Mouse (Mus musculus) embryo, embryonic 11 days (tissue): Measurements from ENCODE around the gene Blvra.
"Not testable (repeated sequence)": the region's sequence is repeated elsewhere in the genome, so short reads cannot be mapped to it uniquely, and the experiment has no call there.

ENCODE experiments used
- DNase-seq: peaks from one replicate; pipeline ENCODE4 v3.0.0-alpha.2; 2015

Gene Blvra

DNA sequence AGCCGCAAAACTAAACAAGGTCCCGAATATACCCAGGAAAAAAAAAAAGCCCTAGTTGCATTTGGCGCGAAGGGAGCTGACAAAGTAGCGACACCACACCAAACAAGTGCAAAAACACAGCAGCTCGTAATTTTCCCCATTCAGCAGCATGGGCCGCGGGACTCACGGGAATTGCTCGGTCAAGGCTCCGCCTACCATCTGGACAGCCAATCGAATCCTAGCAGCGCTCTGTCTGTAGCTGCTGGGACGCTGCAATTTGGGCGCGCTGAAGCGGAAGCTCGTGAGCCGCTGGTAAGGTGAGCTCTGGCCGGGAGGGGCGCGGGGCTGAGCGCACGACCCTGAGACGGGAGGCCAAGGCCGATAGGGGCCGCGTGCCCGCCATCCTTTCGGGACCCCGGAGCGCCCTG lies at the start of gene Blvra:
Blvra (plus strand) TSS at position 231 of the 407 bp plus-strand sequence.
- peak; percentile 96 for DNase-seq

DNA sequence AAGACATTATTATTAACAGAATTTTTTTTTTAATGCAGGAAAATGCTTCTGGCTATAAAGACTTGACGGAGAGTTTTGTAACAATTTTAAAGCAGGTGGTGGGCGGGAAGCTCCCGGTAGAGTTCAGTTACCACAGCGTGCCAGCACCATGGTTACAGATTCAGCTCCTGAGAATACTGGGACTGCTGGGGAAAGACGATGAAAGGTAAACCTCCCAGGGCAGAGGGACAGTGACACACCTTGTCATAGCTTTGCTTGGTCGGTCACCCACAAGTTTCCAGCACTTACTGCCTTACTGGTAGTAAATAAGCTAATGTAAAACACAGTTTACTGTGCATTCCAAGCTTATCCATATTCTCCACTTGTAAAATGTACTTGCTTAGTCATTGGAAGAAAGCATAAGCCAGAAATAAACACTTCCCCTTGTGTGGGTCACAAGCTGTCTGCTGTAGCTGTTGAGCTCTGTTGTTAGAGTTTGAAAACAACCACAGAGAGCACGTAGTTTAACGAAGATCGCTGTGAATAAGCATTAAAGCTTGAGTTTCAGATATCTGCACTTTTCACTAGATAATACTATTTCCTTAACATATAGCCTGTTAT lies 35.4 kb upstream of the Blvra start:
- DNase-seq = no peak

DNA sequence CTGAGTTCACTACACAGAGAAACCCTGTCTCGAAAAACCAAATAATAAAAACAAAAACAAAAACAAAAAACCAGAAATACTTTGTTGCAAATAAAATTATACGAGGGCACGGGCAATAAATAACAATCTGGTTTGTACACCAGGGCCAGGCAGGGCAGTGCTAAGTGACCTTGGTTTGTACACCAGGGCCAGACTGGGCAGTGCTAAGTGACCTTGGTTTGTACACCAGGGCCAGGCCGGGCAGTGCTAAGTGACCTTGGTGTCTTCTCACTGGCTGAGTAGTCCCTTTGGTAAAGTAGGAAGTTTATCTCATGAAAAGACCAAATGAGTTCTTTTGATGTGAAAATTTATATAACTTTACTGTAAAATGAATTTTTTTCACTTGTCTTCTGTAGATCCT lies 33.2 kb upstream of the Blvra start:
- DNase-seq = no peak

DNA sequence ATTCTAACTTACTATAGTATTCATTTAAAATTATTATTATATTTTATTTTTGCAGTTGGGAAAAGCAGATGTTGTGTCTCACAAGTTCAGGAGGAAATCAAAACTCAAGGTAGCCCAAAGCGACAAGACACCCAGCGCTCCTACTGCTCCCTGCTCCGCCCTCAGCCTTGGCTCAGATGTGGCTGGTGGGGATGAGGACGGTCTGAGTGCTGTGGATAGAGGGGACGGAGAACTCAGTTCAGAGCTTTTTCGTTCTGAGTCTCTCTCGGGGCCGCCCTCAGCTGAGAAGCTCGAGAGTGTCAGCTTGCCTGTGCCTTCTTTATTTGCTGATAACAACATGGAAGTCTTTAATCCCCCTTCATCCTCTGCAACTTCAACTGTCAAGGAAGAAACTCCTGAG lies 9.0 kb upstream of the Blvra start:
- DNase-seq = no peak

DNA sequence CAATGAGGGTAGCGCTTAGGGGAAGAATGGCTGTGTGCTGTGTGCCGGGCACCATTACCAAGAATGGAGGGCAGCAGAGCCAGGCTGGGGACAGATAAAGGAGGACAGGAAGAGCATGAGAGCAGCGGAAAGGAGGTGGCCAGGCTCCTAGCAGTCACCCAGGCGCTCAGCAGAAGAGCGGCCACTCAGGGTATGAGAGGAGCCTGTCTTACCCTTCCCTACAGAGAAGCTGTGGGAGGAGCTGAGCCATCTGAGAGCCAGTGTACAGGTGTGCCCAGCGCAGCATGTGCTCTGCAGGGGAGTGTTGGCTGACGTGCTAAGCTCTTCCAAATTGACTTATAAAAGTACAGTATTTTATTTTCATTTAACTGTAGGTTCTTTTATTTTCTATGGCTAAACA lies 1.7 kb upstream of the Blvra start:
- DNase-seq = no peak

DNA sequence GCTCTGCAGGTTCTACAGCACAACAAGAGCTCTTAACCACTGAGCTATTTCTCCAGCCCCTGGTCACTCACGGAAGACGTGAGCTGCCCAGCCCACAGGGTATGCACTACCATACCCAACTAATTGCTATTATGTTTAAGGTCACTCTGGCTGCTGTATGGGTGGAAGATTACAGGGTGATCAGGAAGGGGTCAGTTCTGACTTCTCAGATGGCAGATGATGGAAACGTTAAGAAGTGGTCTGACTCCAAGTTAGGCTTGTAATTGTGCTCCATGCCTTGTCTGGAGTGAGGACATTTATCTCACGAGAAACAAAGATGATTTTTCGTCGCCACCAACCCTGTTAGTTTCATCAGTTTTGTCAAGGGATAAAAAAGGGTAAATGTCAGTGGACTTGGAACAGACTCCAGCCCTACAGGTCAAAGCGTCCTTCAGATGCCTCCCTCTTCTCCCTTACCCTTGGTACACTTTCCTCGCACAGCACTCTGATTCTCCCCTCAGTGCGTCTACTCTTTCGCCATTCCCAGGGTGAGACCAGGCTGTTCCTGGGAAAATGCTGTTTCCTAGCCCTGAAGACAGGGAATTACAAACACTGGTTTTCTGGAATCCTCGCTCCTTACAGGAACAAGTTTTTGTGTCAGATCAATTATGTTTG lies 557 bp upstream of the Blvra start:
- DNase-seq = peak; percentile 1

DNA sequence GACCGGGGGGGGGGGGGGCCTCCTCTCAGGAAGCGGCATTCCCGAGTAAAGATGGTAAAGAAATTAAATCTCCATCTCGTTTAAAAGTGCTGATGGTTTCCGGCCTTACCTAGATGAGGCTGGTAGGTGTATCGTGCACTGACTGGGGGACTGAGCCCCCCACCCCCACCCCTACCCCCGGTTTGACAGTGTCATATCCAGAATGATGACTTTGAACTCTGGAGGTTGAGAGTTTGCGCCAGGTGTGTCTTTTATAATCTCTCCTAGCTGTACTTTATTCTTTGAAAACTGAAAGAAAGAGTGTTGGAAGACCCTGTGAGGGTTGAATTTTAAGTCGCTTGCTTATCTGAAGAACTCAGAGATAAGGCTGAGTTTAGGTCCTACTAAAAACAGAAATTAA lies 414 bp downstream of the Blvra start:
- no peak for DNase-seq

DNA sequence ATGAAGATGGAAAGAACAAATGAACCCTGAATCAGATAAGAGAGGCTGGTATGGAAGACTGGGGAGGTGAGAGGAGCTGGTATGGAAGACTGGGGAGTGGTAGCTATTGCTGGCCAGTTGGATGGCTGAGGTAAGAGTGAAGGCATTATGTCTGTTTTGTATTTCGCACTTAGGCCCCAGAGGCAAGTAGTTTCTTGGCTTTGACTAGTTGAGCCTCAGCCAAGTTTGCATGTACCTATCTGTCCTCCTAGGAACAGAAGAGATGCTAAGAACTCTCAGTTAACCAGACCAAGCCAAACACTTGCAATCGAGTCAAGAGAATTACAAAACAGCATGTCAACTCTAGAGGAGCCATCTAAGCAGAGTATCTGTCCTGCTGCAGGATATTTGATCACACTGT lies 3.7 kb downstream of the Blvra start:
- no peak for DNase-seq

DNA sequence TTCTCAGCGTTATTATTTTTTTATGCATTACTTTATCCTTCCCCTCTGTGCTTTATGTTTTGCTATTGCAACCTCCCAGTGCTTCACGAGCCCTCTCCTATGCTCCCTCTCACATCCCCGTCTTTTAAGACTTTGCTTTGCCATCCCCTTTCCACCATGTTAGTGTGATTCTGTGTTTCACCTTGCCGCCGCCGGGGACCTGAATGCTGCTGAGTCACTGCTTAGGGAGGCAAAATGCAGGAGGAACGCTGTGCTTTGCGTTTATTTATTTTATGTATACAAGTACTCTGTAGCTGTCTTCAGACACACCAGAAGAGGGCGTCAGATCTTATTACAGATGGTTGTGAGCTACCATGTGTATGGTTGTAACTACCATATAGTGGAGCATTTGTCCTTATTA lies 7.1 kb downstream of the Blvra start:
- DNase-seq = no peak

DNA sequence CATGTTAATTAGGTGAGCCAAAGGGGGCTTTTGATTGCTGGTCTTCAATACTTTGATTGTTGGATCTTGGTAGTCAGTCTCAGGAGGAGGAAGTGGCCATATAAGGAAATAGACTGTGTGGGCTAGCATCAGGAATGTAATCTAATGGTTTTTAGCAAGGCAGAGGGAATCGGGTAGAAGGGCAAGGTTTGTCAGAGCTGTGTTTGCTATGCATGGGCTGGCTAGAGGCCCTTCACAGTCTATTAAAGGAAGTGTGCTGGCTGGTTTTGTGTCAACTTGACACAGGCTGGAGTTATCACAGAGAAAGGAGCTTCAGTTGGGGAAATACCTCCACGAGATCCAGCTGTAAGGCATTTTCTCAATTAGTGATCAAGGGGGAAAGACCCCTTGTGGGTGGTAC lies 8.6 kb downstream of the Blvra start:
- DNase-seq = not testable (repeated sequence)

DNA sequence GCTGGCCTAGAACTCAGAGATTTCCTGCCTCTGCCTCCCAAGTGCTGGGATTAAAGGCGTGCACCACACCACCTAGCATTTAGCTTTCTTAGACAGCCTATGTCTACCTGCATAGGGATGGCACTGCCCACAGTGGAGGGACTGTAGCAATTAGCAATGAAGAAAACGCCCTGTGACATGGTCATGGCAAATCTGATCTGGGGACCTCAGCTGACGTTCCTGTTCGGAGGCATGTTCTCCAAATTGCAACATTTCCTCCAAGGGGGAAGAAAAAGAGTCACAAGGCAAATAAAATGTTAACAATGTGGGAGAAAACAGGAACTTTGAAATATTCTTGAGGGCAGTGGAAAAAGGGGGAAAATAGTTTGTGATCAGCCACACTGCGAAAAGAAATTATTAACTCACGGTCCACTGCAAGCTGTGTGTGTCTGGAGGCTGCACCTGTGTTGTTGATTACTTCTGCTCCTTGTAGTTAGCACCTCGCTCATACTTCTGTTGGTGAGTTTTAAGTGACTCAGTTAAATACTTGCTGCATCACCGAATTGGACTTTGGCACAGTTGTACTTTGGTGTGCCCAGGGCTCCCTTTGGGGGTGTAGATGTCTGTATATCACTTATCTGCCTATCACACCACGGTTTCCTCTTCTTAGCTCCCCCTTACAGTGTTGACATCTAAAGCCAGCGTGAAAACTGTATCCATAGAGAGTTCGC lies 9.6 kb downstream of the Blvra start:
- DNase-seq = no peak

DNA sequence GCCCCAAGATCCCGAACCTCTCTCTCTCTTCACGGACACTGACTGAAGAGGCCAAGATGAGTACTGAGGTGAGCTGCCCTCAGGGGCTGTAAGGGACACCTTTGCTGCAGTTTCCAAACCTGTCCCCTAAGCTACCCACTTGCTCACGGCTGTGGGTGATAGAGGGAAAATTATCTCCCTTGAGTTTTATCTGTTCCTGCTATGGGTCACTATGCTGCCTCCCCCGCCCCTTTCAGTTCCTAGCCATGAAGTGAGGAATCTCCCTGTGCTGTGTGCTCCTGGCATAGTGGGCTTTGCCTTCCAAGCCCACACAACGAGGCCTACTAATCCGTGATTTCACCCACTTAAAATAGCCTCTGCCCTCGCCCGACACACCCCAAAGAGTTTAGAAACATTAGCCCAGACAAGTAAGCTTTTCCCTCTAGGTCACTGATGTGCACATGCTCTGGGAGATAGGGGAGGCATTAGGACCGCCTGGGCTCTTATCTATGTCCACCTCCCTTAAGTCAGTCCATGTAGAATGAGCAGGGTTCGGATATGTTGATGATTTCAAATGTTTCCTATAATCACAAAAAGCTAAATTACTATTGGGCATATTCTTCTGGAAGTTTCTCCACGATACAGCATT lies 10.2 kb downstream of the Blvra start:
- DNase-seq = no peak

DNA sequence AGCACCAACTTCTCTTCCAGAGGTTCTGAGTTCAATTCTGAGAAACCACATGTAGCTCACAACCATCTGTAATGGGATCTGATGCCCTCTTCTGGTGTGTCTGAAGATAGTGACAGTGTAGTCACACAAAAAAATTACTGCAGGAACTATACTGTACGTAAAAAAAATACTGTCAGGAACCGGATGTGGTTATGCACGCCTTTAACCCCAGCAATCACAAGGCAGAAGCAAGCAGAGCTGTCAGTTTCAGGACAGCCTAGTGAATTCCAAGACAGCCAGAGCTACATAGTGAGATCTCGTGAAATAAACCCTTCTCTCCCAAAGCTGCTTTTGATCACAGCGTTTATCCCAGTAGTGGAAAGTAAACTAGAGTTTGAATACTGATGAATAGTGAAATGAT lies 15.8 kb downstream of the Blvra start:
- DNase-seq = no peak

DNA sequence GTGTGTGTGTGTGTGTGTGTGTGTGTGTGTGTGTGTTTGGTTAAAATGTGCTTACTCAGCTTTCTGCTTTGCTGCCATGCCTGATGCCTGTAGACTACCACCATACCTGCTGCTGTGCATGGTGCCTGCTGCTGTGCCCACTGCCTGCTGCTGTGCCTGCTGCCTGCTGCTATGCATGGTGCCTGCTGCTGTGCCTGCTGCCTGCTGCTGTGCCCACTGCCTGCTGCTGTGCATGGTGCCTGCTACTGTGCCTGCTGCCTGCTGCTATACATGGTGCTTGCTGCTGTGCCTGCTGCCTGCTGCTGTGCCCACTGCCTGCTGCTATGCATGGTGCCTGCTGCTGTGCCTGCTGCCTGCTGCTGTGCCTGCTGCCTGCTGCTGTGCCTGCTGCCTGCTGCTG lies 19.7 kb downstream of the Blvra start:
- DNase-seq = not testable (repeated sequence)

DNA sequence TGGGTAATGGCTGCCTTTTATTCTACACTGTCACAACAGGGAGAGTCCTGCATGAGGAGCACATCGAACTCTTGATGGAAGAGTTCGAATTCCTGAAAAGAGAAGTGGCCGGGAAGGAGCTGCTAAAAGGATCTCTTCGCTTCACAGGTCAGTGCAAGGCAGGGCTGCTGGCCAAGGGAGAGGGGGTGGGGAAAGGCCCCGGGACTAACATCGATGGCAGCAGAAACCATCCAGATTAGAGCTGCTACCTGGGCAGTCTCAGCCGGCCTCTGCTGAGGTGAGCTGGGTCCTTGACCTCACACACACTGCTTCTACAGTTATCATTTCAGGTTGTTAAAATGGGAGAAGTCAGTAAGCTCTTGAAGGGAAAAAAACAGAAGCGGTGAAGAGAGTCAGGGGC lies 21.5 kb downstream of the Blvra start:
- DNase-seq = no peak

DNA sequence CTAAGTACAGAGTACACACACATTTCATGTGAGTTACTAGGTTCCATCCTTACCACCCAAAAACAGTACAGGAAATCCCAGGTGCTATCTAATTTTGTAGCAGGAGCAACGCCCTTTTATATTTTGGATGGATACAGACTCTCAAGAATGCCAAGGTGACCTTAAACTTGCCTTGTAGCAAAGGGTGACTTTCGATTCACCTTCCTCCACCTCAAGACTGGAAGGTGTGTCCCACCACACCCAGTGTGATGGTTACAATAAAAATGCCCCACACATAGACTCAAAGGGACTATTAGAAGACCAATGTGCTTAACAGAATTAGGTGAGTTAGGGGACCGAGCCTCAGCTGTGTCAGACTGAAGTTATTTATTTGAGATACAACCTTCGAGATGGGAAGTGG lies 38.5 kb downstream of the Blvra start:
- no peak for DNase-seq

DNA sequence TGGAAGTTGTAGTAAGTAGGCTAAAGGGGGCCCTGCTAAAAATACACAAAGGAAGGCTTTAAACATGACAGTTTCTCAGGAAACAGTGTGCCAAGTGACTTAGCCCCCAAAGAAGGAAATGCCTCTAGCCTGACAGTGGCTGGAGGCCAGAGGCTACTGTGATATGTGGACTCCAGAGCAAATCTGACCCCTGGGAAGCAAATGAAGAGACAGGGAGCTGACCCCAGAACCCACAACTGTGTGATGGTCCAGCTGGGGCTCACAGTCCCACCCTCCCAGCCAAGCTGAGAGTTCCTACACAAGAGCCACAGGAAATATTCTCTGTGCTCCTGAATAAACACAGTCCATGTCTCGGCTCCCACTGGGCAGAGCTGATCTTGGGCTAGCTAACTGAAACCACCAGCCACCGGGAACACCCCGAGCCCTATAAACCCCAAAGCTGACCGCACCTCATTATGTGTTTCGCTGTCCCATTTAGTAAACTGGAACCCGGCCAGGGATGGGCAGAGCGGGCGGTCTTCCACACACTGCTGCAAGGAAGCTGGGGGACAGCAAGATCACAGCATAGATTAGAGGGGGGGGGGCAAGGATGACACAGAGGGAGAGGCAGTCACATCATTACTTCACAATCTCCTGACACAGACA lies 51.2 kb downstream of the Blvra start:
- no peak for DNase-seq

DNA sequence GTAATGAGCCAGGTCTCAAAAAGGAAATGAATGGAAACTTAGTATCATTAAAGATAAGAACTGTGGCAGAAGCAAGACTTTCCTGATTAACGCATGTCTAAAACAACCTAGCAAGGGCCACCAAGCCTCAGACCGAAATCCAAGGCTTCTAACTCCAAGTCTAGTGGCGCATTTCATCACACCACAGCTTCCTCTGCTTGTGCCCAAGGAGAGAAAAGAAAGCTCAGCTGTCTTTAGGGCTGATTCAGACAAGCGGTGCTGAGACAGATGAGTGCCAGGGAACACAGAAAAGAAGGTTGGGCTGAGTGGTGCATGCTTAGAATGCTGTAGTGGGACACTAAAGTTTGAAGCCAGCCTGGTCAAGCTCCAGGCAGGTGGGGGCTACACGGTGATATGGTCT lies 58.5 kb downstream of the Blvra start:
- DNase-seq = no peak

DNA sequence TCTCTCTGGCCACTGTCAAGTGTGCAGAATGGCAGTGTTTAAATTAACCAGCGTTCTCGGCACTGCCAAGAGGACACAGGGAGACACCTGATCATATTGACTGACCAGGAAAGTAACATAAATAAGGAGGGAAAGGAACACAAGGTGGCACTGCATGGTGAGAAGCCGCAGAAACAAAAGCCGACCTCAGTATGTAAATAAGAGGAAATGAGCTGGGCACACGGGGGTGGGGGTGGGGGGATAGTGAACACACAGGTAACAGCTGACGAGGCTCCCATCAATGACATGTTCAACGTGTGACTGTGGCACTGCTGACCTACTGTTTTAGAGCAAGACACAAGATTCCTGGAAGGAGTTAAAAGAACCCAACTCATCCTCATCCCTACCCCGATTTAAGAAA lies 60.9 kb downstream of the Blvra start:
- DNase-seq = no peak

DNA sequence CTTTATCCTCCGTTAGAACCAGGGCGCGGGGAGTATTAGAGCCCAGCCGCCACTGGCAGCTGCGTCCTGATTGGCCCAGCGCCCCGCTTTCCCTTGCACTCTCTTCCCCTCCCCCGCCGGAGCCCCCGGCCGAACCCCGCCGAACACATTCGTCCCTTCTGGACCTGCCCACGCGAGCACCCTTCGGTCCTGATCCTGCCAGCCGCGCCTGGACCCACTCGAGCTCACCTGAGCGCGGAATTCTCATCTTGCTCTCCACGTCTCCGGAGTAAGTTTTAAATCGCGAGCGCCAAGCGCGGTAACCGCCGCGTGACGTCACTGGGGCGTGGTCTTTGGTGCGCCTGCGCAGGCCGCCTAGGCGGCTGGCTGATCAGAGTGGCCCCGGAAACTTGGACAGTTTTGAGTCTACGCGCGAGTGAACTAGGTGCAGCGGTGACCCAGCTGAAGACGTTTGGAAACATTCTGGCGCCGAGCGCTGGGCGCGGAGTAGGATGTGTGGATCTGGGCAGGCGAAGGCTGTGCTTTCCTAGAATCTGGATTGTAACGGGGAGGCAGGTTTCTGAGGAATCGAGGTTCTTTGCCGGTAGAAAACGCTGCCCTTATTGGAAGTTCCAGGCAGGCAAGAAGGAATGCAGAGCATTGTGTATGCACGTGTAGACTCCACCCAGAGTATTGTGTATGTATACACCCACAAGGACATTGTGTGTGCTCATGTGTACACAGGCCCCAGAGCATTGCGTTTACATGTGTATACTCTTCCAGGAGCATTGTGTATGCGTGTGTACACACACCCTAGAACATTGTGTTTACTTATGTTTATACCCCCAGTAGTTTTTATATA lies 63.4 kb downstream of the Blvra start, which contains the start of gene Ncaph:
Ncaph (minus strand) TSS at position 334 of the 841 bp plus-strand sequence.
- peak; percentile 95 for DNase-seq

DNA sequence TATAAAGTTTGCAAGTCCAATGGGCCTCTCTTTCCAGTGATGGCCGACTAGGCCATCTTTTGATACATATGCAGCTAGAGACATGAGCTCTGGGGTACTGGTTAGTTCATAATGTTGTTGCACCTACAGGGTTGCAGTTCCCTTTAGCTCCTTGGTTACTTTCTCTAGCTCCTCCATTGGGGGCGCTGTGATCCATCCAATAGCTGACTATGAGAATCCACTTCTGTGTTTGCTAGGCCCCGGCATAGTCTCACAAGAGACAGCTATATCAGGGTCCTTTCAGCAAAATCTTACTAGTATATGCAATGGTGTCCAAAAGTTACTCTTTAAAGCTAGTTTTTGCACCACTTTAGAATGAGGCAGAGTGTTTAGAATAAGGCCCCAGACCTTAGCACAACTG lies 64.8 kb downstream of the Blvra start:
- not testable (repeated sequence) for DNase-seq

DNA sequence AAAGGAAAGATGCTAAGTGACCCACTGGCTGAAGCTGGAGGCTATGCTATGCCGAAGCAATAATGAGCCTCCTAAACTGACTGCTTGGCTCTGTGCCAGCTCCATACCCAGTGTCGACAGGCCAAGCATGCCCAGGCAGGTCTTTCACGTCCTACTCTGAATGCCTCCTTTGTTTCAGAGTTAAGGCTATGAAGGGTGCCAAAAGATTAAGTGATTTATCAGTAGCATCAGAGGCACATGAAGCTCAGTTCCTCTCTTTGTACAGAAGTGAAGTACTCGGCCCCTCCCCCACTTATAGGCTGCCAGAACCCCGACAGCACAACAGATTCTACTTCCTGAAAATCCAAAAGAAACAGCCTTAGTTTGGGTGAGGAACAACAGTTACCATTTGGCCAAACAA lies 66.5 kb downstream of the Blvra start:
- DNase-seq = peak; percentile 74
